Mouse (Mus musculus) hindbrain, embryonic 11.5 days (tissue): Measurements from ENCODE around the gene Kbtbd4. TPM values are rescaled to one million over a fixed set of nuclear protein-coding genes. Genes with fewer than 3 reads are reported as not detected.

Experiments
- ATAC-seq: fragments of 200-750 bp; cut with Nextera tagmentation; 2 replicates; pipeline ENCODE4 v1.8.0; 2017; ENCODE audit warnings: mild to moderate bottlenecking, moderate TSS enrichment, moderate library complexity; ENCODE audit not compliant: low FRiP score
- DNase-seq: peaks from one replicate; pipeline ENCODE4 v3.0.0-alpha.2; 2015; ENCODE audit warnings: low spot score
- H3K27ac ChIP-seq: fragments of 300-500 bp; sonication (generic); 2 replicates; pipeline ENCODE4 v1.5.1; 2014; ENCODE audit warnings: mild to moderate bottlenecking, low read depth, low read length
- H3K27me3 ChIP-seq: fragments of 300-500 bp; sonication (generic); 2 replicates; pipeline ENCODE4 v1.6.1; 2014; ENCODE audit warnings: mild to moderate bottlenecking, low read length, moderate library complexity, mixed read lengths; ENCODE audit not compliant: control insufficient read depth, insufficient read depth
- H3K36me3 ChIP-seq: fragments of 300-500 bp; sonication (generic); 2 replicates; pipeline ENCODE4 v1.6.1; 2014; ENCODE audit warnings: mild to moderate bottlenecking, low read length, moderate library complexity, mixed read lengths; ENCODE audit not compliant: control insufficient read depth, insufficient read depth
- H3K4me1 ChIP-seq: fragments of 300-500 bp; sonication (generic); replicated peaks from 2 replicates; pipeline ENCODE4 v1.6.1; 2014; ENCODE audit warnings: low read length, mixed read lengths; ENCODE audit not compliant: control insufficient read depth, insufficient read depth
- H3K4me2 ChIP-seq: fragments of 300-500 bp; sonication (generic); replicated peaks from 2 replicates; pipeline ENCODE4 v1.6.1; 2014; ENCODE audit warnings: mild to moderate bottlenecking, low read depth, low read length
- H3K4me3 ChIP-seq: fragments of 300-500 bp; sonication (generic); 2 replicates; pipeline ENCODE4 v1.5.1; 2014; ENCODE audit warnings: low read depth, low read length
- H3K9ac ChIP-seq: fragments of 300-500 bp; sonication (generic); 2 replicates; pipeline ENCODE4 v1.6.1; 2014; ENCODE audit warnings: low read depth, low read length
- H3K9me3 ChIP-seq: fragments of 300-500 bp; sonication (generic); 2 replicates; pipeline ENCODE4 v1.6.1; 2016; ENCODE audit warnings: low read length; ENCODE audit not compliant: control insufficient read depth
- WGBS: fragments of 180-500 bp; shearing (Covaris S2); extraction: QIAGEN DNeasy Blood & Tissue Kit; methylation state at CpG from one replicate; pipeline ENCODE4 v1.1.7; 2014; 5-methylcytosine and 5-hydroxymethylcytosine counted together
- polyA plus RNA-seq: library from polyadenylated mRNA; unstranded; fragments of >200 nt; fragmentation: Nextera tagmentation; extraction: Ambion mirVana; gene quantifications from 2 replicates; pipeline ENCODE4 v1.2.1, GENCODE M21; 2014

Kbtbd4 gene
- polyA plus RNA-seq, 1 experiment from 2014 or later = 46.0 TPM

- no peak for DNase-seq
- no peaks in the 10 kb centered on the region for H3K4me1 ChIP-seq
- no peak for ATAC-seq
- H3K4me3 ChIP-seq = no peak overlapping the region
- H3K27me3 ChIP-seq = no peaks in the 10 kb centered on the region
- H3K27ac ChIP-seq = no peak overlapping the region
- H3K36me3 ChIP-seq = no peaks in the 10 kb centered on the region
- H3K9ac ChIP-seq = no peak overlapping the region
- no peak overlapping the region for H3K4me2 ChIP-seq
- H3K9me3 ChIP-seq = no peaks in the 10 kb centered on the region
- 76% methylated on average over 8 of the region's 8 CpGs for WGBS
These were observed 27.3 kb downstream of the Kbtbd4 start for GRCm38 (mm10) chr2:90931829-90932228.

- no peak overlapping the region for H3K4me3 ChIP-seq
- no peak for ATAC-seq
- H3K4me1 ChIP-seq = no peaks in the 10 kb centered on the region
- H3K27me3 ChIP-seq = no peaks in the 10 kb centered on the region
- H3K4me2 ChIP-seq = no peak overlapping the region
- H3K9ac ChIP-seq = no peak overlapping the region
- H3K9me3 ChIP-seq = no peaks in the 10 kb centered on the region
- no peak for DNase-seq
- WGBS = 78% methylated on average over 2 of the region's 2 CpGs
- H3K27ac ChIP-seq = no peak overlapping the region
- H3K36me3 ChIP-seq = no peaks in the 10 kb centered on the region
These were observed 27.7 kb downstream of the Kbtbd4 start for GRCm38 (mm10) chr2:90932273-90932672.

- Histone ChIP-seq H3K27ac (no peak overlapping the region), H3K9me3 (no peaks in the 10 kb centered on the region), H3K9ac (no peak overlapping the region), H3K4me2 (no peak overlapping the region), H3K4me1 (no peaks in the 10 kb centered on the region; the same call in 1 of the 2 replicates), H3K27me3 (no peaks in the 10 kb centered on the region), H3K4me3 (no peak overlapping the region), H3K36me3 (no peaks in the 10 kb centered on the region)
- ATAC-seq (no peak), DNase-seq (no peak)
- WGBS = 72% methylated on average over 3 of the region's 3 CpGs
These were observed 33.8 kb downstream of the Kbtbd4 start for GRCm38 (mm10) chr2:90938362-90938761.

- Histone ChIP-seq H3K9me3 (no peaks in the 10 kb centered on the region), H3K4me2 (peak overlapping the region; percentile 75; the same call in 1 of the 2 replicates), H3K27me3 (no peaks in the 10 kb centered on the region), H3K36me3 (no peaks in the 10 kb centered on the region), H3K4me1 (no peaks in the 10 kb centered on the region; the same call in 1 of the 2 replicates), H3K4me3 (peak overlapping the region; percentile 76), H3K9ac (peak overlapping the region; percentile 95), H3K27ac (peak overlapping the region; percentile 93; the same call in 1 of the 2 replicates)
- DNase-seq = no peak
- WGBS = 56% methylated on average over 8 of the region's 8 CpGs
- peak; percentile 49 for ATAC-seq
These were observed 35.2 kb downstream of the Kbtbd4 start for GRCm38 (mm10) chr2:90939750-90940149.

GRCm38 (mm10) chr2:90940233-90941229 is 36.0 kb downstream of the Kbtbd4 start, which contains the start of gene Celf1:
Gene Celf1 (plus strand): TSS chr2:90940382.
- H3K9ac ChIP-seq = peak within 1 kb of the TSS; percentile 95
- ATAC-seq (peak; percentile 95), DNase-seq (peak; percentile 95)
- H3K4me3 ChIP-seq = peak within 1 kb of the TSS; percentile 76
- no peaks in the 10 kb centered on the region for H3K36me3 ChIP-seq
- peak within 1 kb of the TSS; percentile 75 for H3K4me2 ChIP-seq
- H3K27me3 ChIP-seq = no peaks in the 10 kb centered on the region
- H3K4me1 ChIP-seq = no peaks in the 10 kb centered on the region; the same call in 1 of the 2 replicates
- H3K9me3 ChIP-seq = no peaks in the 10 kb centered on the region
- peak within 1 kb of the TSS; percentile 93 for H3K27ac ChIP-seq
- WGBS = under 1% methylated on average over 83 of the region's 113 CpGs

- Histone ChIP-seq H3K9me3 (no peaks in the 10 kb centered on the region), H3K27me3 (no peaks in the 10 kb centered on the region), H3K4me1 (no peaks in the 10 kb centered on the region; the same call in 1 of the 2 replicates), H3K4me3 (peak overlapping the region; percentile 76; the same call in 1 of the 2 replicates), H3K36me3 (no peaks in the 10 kb centered on the region), H3K4me2 (peak overlapping the region; percentile 75), H3K27ac (no peak overlapping the region), H3K9ac (no peak overlapping the region)
- ATAC-seq (no peak), DNase-seq (no peak)
- WGBS = 51% methylated on average over 2 of the region's 2 CpGs
These were observed 37.2 kb downstream of the Kbtbd4 start for GRCm38 (mm10) chr2:90941744-90942143.

GRCm38 (mm10) chr2:90950149-90950548 is 45.6 kb downstream of the Kbtbd4 start:
- H3K4me1 ChIP-seq = no peaks in the 10 kb centered on the region
- no peaks in the 10 kb centered on the region for H3K27me3 ChIP-seq
- H3K9me3 ChIP-seq = no peaks in the 10 kb centered on the region
- WGBS = 89% methylated on average over 5 of the region's 5 CpGs
- no peak overlapping the region for H3K9ac ChIP-seq
- H3K36me3 ChIP-seq = no peaks in the 10 kb centered on the region
- ATAC-seq (no peak), DNase-seq (no peak)
- no peak overlapping the region for H3K27ac ChIP-seq
- H3K4me3 ChIP-seq = no peak overlapping the region
- H3K4me2 ChIP-seq = no peak overlapping the region

- H3K27me3 ChIP-seq = no peaks in the 10 kb centered on the region
- no peak for ATAC-seq
These were observed 46.1 kb downstream of the Kbtbd4 start for GRCm38 (mm10) chr2:90950582-90951194.

More at GRCm38 (mm10) chr2:90950582-90951194, 46.1 kb downstream of the Kbtbd4 start:
- Histone ChIP-seq H3K9me3 (no peaks in the 10 kb centered on the region), H3K27ac (no peak overlapping the region), H3K4me1 (no peaks in the 10 kb centered on the region), H3K9ac (no peak overlapping the region), H3K4me3 (no peak overlapping the region), H3K36me3 (no peaks in the 10 kb centered on the region), H3K4me2 (no peak overlapping the region)
- no peak for DNase-seq
